Mouse (Mus musculus) embryonic facial prominence, embryonic 14.5 days (tissue): Measurements from ENCODE around the gene Cobl. TPM values are rescaled to one million over a fixed set of nuclear protein-coding genes. Genes with fewer than 3 reads are reported as not detected.

Experiments
- ATAC-seq: fragments of 200-750 bp; cut with Nextera tagmentation; 2 replicates; pipeline ENCODE4 v1.8.0; 2017; ENCODE audit warnings: low read depth, moderate number of reproducible peaks, moderate TSS enrichment
- DNase-seq: peaks from one replicate; pipeline ENCODE4 v3.0.0-alpha.2; 2015; ENCODE audit warnings: low spot score
- H3K27ac ChIP-seq: fragments of 300-500 bp; sonication (generic); replicated peaks from 2 replicates; pipeline ENCODE4 v1.5.1; 2014; ENCODE audit warnings: low read depth, mild to moderate bottlenecking, low read length, moderate library complexity
- H3K27me3 ChIP-seq: fragments of 300-500 bp; sonication (generic); replicated peaks from 2 replicates; pipeline ENCODE4 v1.6.1; 2014; ENCODE audit warnings: low read length; ENCODE audit not compliant: control insufficient read depth, insufficient read depth
- H3K36me3 ChIP-seq: fragments of 300-500 bp; sonication (generic); 2 replicates; pipeline ENCODE4 v1.6.1; 2014; ENCODE audit warnings: low read length, mixed read lengths; ENCODE audit not compliant: control insufficient read depth, insufficient read depth
- H3K4me1 ChIP-seq: fragments of 300-500 bp; sonication (generic); 2 replicates; pipeline ENCODE4 v1.6.1; 2014; ENCODE audit warnings: antibody characterized with exemption, low read length; ENCODE audit not compliant: control insufficient read depth, insufficient read depth
- H3K4me2 ChIP-seq: fragments of 300-500 bp; sonication (generic); 2 replicates; pipeline ENCODE4 v1.6.1; 2014; ENCODE audit warnings: low read depth, mild to moderate bottlenecking, low read length, moderate library complexity, mixed read lengths
- H3K4me3 ChIP-seq: fragments of 300-500 bp; sonication (generic); 2 replicates; pipeline ENCODE4 v1.5.1; 2014; ENCODE audit warnings: low read depth, mild to moderate bottlenecking, low read length
- H3K9ac ChIP-seq: fragments of 300-500 bp; sonication (generic); 2 replicates; pipeline ENCODE4 v1.6.1; 2014; ENCODE audit warnings: low read depth, mild to moderate bottlenecking, low read length, moderate library complexity, mixed read lengths
- H3K9me3 ChIP-seq: fragments of 300-500 bp; sonication (generic); 2 replicates; pipeline ENCODE4 v1.6.1; 2016; ENCODE audit warnings: low read length; ENCODE audit not compliant: control insufficient read depth
- WGBS: fragments of 180-500 bp; shearing (Covaris S2); extraction: QIAGEN DNeasy Blood & Tissue Kit; methylation state at CpG from one replicate; pipeline ENCODE4 v1.1.7; 2014; 5-methylcytosine and 5-hydroxymethylcytosine counted together
- polyA plus RNA-seq: library from polyadenylated mRNA; unstranded; fragments of >200 nt; fragmentation: Nextera tagmentation; extraction: Ambion mirVana; gene quantifications from 2 replicates; pipeline ENCODE4 v1.2.1, GENCODE M21; 2014

Cobl gene
- polyA plus RNA-seq, 1 experiment from 2014 or later = 62.0 TPM

- 68% methylated on average over 3 of the region's 3 CpGs for WGBS
- ATAC-seq = no peak
- Histone ChIP-seq H3K9ac (no peak overlapping the region), H3K9me3 (no peaks in the 10 kb centered on the region), H3K4me1 (0 out of 2 replicates have a peak, but pooled peaks cover 7% of the 10 kb centered on the region), H3K4me2 (no peak overlapping the region), H3K27me3 (no peaks in the 10 kb centered on the region), H3K4me3 (no peak overlapping the region), H3K27ac (no peak overlapping the region), H3K36me3 (no peaks in the 10 kb centered on the region)
- DNase-seq = no peak
Observed at GRCm38 (mm10) chr11:12435905-12436304, 28.9 kb downstream of the Cobl start.

GRCm38 (mm10) chr11:12435018-12435417, 29.7 kb downstream of the Cobl start:
- H3K27me3 ChIP-seq = no peaks in the 10 kb centered on the region
- peak overlapping the region; percentile 11; the same call in 1 of the 2 replicates for H3K4me2 ChIP-seq
- H3K27ac ChIP-seq = peak overlapping the region; percentile 53
- 34% methylated on average over 4 of the region's 4 CpGs for WGBS
- peak; percentile 79 for DNase-seq
- peak; percentile 93 for ATAC-seq
- H3K36me3 ChIP-seq = no peaks in the 10 kb centered on the region
- no peak overlapping the region for H3K4me3 ChIP-seq
- 0 out of 2 replicates have a peak, but pooled peaks cover 7% of the 10 kb centered on the region for H3K4me1 ChIP-seq
- no peak overlapping the region for H3K9ac ChIP-seq
- no peaks in the 10 kb centered on the region for H3K9me3 ChIP-seq

- Histone ChIP-seq H3K27me3 (no peaks in the 10 kb centered on the region), H3K9me3 (no peaks in the 10 kb centered on the region), H3K4me2 (peak overlapping the region; percentile 11; the same call in 1 of the 2 replicates), H3K4me1 (0 out of 2 replicates have a peak, but pooled peaks cover 7% of the 10 kb centered on the region), H3K27ac (peak overlapping the region; percentile 53), H3K4me3 (no peak overlapping the region), H3K36me3 (no peaks in the 10 kb centered on the region), H3K9ac (no peak overlapping the region)
- DNase-seq (peak; percentile 83), ATAC-seq (peak; percentile 92)
- WGBS = 47% methylated on average over 4 of the region's 4 CpGs
Observed at GRCm38 (mm10) chr11:12434597-12434996, 30.2 kb downstream of the Cobl start.

GRCm38 (mm10) chr11:12431911-12432310, 32.8 kb downstream of the Cobl start:
- no peak for DNase-seq
- Histone ChIP-seq H3K4me2 (no peak overlapping the region), H3K36me3 (no peaks in the 10 kb centered on the region), H3K27ac (no peak overlapping the region), H3K4me1 (peaks cover 7% of the 10 kb centered on the region; the same call in 1 of the 2 replicates), H3K4me3 (no peak overlapping the region), H3K9me3 (no peaks in the 10 kb centered on the region), H3K9ac (no peak overlapping the region), H3K27me3 (no peaks in the 10 kb centered on the region)
- 81% methylated on average over 2 of the region's 2 CpGs for WGBS
- no peak for ATAC-seq

- no peak overlapping the region for H3K4me2 ChIP-seq
- no peak overlapping the region for H3K9ac ChIP-seq
- DNase-seq (peak; percentile 45), ATAC-seq (no peak)
- no peaks in the 10 kb centered on the region for H3K27me3 ChIP-seq
- no peaks in the 10 kb centered on the region for H3K9me3 ChIP-seq
- H3K4me3 ChIP-seq = no peak overlapping the region
- 16% methylated on average over 4 of the region's 4 CpGs for WGBS
- peaks cover 13% of the 10 kb centered on the region for H3K4me1 ChIP-seq
- H3K36me3 ChIP-seq = no peaks in the 10 kb centered on the region
- H3K27ac ChIP-seq = no peak overlapping the region
Observed at GRCm38 (mm10) chr11:12430231-12431041, 34.3 kb downstream of the Cobl start.

- no peaks in the 10 kb centered on the region for H3K36me3 ChIP-seq
- H3K4me3 ChIP-seq = no peak overlapping the region
- H3K4me1 ChIP-seq = peaks cover 19% of the 10 kb centered on the region
- H3K27me3 ChIP-seq = no peaks in the 10 kb centered on the region
- 57% methylated on average over 5 of the region's 5 CpGs for WGBS
- H3K9ac ChIP-seq = no peak overlapping the region
- ATAC-seq = no peak
- H3K27ac ChIP-seq = no peak overlapping the region
- H3K4me2 ChIP-seq = no peak overlapping the region
- peak; percentile 44 for DNase-seq
- no peaks in the 10 kb centered on the region for H3K9me3 ChIP-seq
Observed at GRCm38 (mm10) chr11:12426746-12427145, 38.0 kb downstream of the Cobl start.

GRCm38 (mm10) chr11:12424205-12424604, 40.6 kb downstream of the Cobl start:
- Histone ChIP-seq H3K4me3 (no peak overlapping the region), H3K4me1 (peaks cover 19% of the 10 kb centered on the region), H3K36me3 (no peaks in the 10 kb centered on the region), H3K27ac (no peak overlapping the region), H3K4me2 (no peak overlapping the region), H3K9ac (no peak overlapping the region), H3K27me3 (no peaks in the 10 kb centered on the region), H3K9me3 (no peaks in the 10 kb centered on the region)
- WGBS = 71% methylated on average over 2 of the region's 2 CpGs
- no peak for DNase-seq
- ATAC-seq = no peak

GRCm38 (mm10) chr11:12421183-12421582, 43.6 kb downstream of the Cobl start:
- peaks cover 18% of the 10 kb centered on the region for H3K4me1 ChIP-seq

GRCm38 (mm10) chr11:12420146-12420545, 44.6 kb downstream of the Cobl start:
- no peak overlapping the region for H3K4me3 ChIP-seq
- no peaks in the 10 kb centered on the region for H3K36me3 ChIP-seq
- no peak overlapping the region for H3K27ac ChIP-seq
- ATAC-seq (no peak), DNase-seq (no peak)
- H3K4me2 ChIP-seq = no peak overlapping the region
- peaks cover 12% of the 10 kb centered on the region for H3K4me1 ChIP-seq
- H3K9me3 ChIP-seq = no peaks in the 10 kb centered on the region
- 72% methylated on average over 3 of the region's 3 CpGs for WGBS
- H3K27me3 ChIP-seq = no peaks in the 10 kb centered on the region
- H3K9ac ChIP-seq = no peak overlapping the region

More at GRCm38 (mm10) chr11:12421183-12421582, 43.6 kb downstream of the Cobl start:
- Histone ChIP-seq H3K27me3 (no peaks in the 10 kb centered on the region), H3K4me2 (no peak overlapping the region), H3K9me3 (no peaks in the 10 kb centered on the region), H3K9ac (no peak overlapping the region), H3K27ac (no peak overlapping the region), H3K4me3 (no peak overlapping the region), H3K36me3 (no peaks in the 10 kb centered on the region)
- ATAC-seq (peak; percentile 58; the same call in 1 of the 2 replicates), DNase-seq (peak; percentile 60)
- WGBS = 82% methylated on average over 5 of the region's 5 CpGs
